Mouse (Mus musculus): ENCODE data around the gene Bag6. TPM values are rescaled to one million over a fixed set of nuclear protein-coding genes. Genes with fewer than 3 reads are reported as not detected.
A peak's percentile ranks its signal among the peaks of the same experiment; 100 is the strongest.

Bag6 gene
- total and polyA plus RNA-seq, 2 experiments from 2014 or later: 55.8 to 320 TPM

DNA sequence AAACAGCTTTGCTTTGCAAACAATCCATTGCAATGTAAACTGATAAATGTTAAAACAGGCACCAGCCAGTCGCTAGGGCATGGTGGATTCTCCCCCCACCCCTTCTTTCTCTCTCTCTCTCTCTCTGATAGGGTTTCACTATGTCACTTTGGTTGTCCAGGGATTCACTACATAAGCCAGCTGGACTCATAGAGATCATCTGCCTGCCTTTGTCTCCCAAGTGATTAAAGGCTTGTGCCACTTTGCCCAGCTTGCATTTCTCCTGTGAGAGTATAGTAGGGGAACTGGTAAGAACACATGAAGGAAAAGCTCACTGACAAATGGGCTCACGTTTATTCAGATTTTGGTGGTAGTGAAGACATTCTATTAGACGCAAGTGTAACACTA, 2.8 kb upstream of the Bag6 start:
- Histone ChIP-seq H3K9ac (replicated peaks; ENCODE audit: low read length) (no peak overlapping the region), H3K4me3 (ENCODE audit: low read length) (no peak overlapping the region), H3K27me3 (ENCODE audit: insufficient read depth, low read length) (no peaks in the 10 kb centered on the region), H3K36me3 (ENCODE audit: insufficient read depth, low read length) (no peaks in the 10 kb centered on the region; the same call in 1 of the 2 replicates), H3K4me2 (ENCODE audit: low read depth, low read length) (no peak overlapping the region), H3K4me1 (ENCODE audit: insufficient read depth, low read length) (peaks cover 7% of the 10 kb centered on the region), H3K27ac (no peak overlapping the region), H3K9me3 (ENCODE audit: low read length) (no peaks in the 10 kb centered on the region)
- ATAC-seq: no peak
- TF ChIP-seq CTCF (IDR thresholded peaks at IDR 0.05; ENCODE audit: low read depth): no peak
- no peak for DNase-seq (ENCODE audit: low spot score)
- WGBS: 80% methylated on average over 3 of the region's 3 CpGs

- ATAC-seq (no peak), DNase-seq (ENCODE audit: low spot score) (no peak)
- H3K4me3 ChIP-seq (ENCODE audit: low read length): no peak overlapping the region
- H3K9me3 ChIP-seq (ENCODE audit: low read length): no peaks in the 10 kb centered on the region
- H3K4me2 ChIP-seq (ENCODE audit: low read depth, low read length): no peak overlapping the region
- H3K36me3 ChIP-seq (ENCODE audit: insufficient read depth, low read length): no peaks in the 10 kb centered on the region; the same call in 1 of the 2 replicates
- no peak overlapping the region for H3K9ac ChIP-seq (replicated peaks; ENCODE audit: low read length)
- H3K27me3 ChIP-seq (ENCODE audit: insufficient read depth, low read length): no peaks in the 10 kb centered on the region
- WGBS: 93% methylated on average over 7 of the region's 7 CpGs
- peaks cover 7% of the 10 kb centered on the region for H3K4me1 ChIP-seq (ENCODE audit: insufficient read depth, low read length)
- TF ChIP-seq CTCF (IDR thresholded peaks at IDR 0.05; ENCODE audit: low read depth): no peak
- H3K27ac ChIP-seq: no peak overlapping the region
Observed at GRCm38 (mm10) chr17:35133517-35133916, 1.5 kb upstream of the Bag6 start.

GRCm38 (mm10) chr17:35135591-35136320, 778 bp downstream of the Bag6 start:
- peak; percentile 80 for ATAC-seq

DNA sequence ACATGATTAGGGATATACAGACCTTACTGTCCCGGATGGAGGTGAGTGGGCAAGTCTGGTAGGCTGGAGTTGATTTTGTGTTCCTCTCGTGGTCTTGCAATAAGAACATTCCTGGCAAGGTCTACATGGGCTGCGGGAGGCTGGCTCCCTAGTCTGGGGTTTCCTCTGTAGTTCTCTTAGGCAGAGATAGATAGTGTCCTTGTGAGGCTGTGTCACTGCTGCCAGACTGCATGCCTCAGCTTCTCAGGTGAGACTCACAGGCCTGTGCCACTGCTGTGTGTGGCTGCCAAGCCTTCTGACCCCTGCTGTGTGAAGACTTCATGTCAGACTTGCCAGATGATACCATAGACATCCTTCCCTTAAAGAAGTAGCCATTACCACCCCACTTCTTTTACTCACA, 4.3 kb downstream of the Bag6 start:
- Histone ChIP-seq H3K9ac (replicated peaks; ENCODE audit: low read length) (no peak overlapping the region), H3K4me3 (ENCODE audit: low read length) (no peak overlapping the region)
- WGBS: 92% methylated on average over 3 of the region's 3 CpGs

More at GRCm38 (mm10) chr17:35135591-35136320, 778 bp downstream of the Bag6 start:
- peak overlapping the region; percentile 79 for H3K4me2 ChIP-seq (ENCODE audit: low read depth, low read length)
- H3K4me3 ChIP-seq (ENCODE audit: low read length): peak overlapping the region; percentile 71
- under 1% methylated on average over 40 of the region's 43 CpGs for WGBS
- H3K27me3 ChIP-seq (ENCODE audit: insufficient read depth, low read length): no peaks in the 10 kb centered on the region
- peak; percentile 87 for DNase-seq (ENCODE audit: low spot score)
- no peaks in the 10 kb centered on the region for H3K9me3 ChIP-seq (ENCODE audit: low read length)
- TF ChIP-seq CTCF (IDR thresholded peaks at IDR 0.05; ENCODE audit: low read depth): no peak
- peak overlapping the region; percentile 65 for H3K9ac ChIP-seq (replicated peaks; ENCODE audit: low read length)
- peaks cover 17% of the 10 kb centered on the region for H3K36me3 ChIP-seq (ENCODE audit: insufficient read depth, low read length)
- H3K4me1 ChIP-seq (ENCODE audit: insufficient read depth, low read length): peaks cover 7% of the 10 kb centered on the region
- H3K27ac ChIP-seq: peak overlapping the region; percentile 96

DNA sequence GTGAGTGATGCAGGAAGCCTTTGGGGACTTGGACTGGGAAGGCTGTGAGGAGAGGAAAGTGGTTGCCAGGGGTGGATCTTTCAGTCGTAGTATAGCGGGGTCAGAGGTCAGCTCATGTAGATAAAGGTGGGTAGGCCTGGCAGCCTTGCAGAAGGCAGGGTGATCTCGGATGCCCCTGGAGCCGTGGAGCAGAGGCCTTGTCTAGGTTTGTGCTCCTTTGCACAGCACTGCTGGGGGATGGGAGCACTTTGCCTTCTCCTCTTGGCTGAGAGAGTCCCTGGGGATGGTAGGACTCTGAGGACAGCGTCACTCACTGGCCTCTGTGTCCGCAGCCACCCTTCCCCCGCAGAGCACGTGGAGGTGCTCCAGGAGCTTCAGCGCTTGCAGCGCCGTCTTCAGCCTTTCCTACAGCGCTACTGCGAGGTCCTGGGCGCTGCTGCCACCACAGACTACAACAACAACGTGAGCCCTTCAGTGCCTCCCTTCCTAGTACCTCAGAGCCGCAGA, 5.6 kb downstream of the Bag6 start:
- 79% methylated on average over 16 of the region's 16 CpGs for WGBS
- ATAC-seq (no peak), DNase-seq (ENCODE audit: low spot score) (no peak)
- H3K36me3 ChIP-seq (ENCODE audit: insufficient read depth, low read length): peaks cover 63% of the 10 kb centered on the region
- no peaks in the 10 kb centered on the region for H3K9me3 ChIP-seq (ENCODE audit: low read length)
- no peak overlapping the region for H3K4me3 ChIP-seq (ENCODE audit: low read length)
- no peak overlapping the region for H3K4me2 ChIP-seq (ENCODE audit: low read depth, low read length)
- no peak overlapping the region for H3K27ac ChIP-seq
- H3K27me3 ChIP-seq (ENCODE audit: insufficient read depth, low read length): no peaks in the 10 kb centered on the region
- TF ChIP-seq CTCF (IDR thresholded peaks at IDR 0.05; ENCODE audit: low read depth): no peak
- peaks cover 7% of the 10 kb centered on the region for H3K4me1 ChIP-seq (ENCODE audit: insufficient read depth, low read length)
- no peak overlapping the region for H3K9ac ChIP-seq (replicated peaks; ENCODE audit: low read length)

More for the DNA sequence above, 4.3 kb downstream of the Bag6 start:
- H3K9me3 ChIP-seq (ENCODE audit: low read length): no peaks in the 10 kb centered on the region
- DNase-seq (ENCODE audit: low spot score) (no peak), ATAC-seq (no peak)
- no peak overlapping the region for H3K4me2 ChIP-seq (ENCODE audit: low read depth, low read length)
- H3K27ac ChIP-seq: no peak overlapping the region
- H3K4me1 ChIP-seq (ENCODE audit: insufficient read depth, low read length): peaks cover 7% of the 10 kb centered on the region
- H3K36me3 ChIP-seq (ENCODE audit: insufficient read depth, low read length): peaks cover 50% of the 10 kb centered on the region
- TF ChIP-seq CTCF (IDR thresholded peaks at IDR 0.05; ENCODE audit: low read depth): no peak
- H3K27me3 ChIP-seq (ENCODE audit: insufficient read depth, low read length): no peaks in the 10 kb centered on the region

GRCm38 (mm10) chr17:35141971-35142370, 7.0 kb downstream of the Bag6 start:
- no peak for TF ChIP-seq CTCF (IDR thresholded peaks at IDR 0.05; ENCODE audit: low read depth)
- DNase-seq (ENCODE audit: low spot score): no peak
- Histone ChIP-seq H3K4me1 (ENCODE audit: insufficient read depth, low read length) (peaks cover 2% of the 10 kb centered on the region; the same call in 1 of the 2 replicates), H3K36me3 (ENCODE audit: insufficient read depth, low read length) (peaks cover 77% of the 10 kb centered on the region), H3K4me3 (ENCODE audit: low read length) (no peak overlapping the region), H3K9ac (replicated peaks; ENCODE audit: low read length) (no peak overlapping the region), H3K27me3 (ENCODE audit: insufficient read depth, low read length) (no peaks in the 10 kb centered on the region), H3K27ac (no peak overlapping the region), H3K4me2 (ENCODE audit: low read depth, low read length) (no peak overlapping the region), H3K9me3 (ENCODE audit: low read length) (no peaks in the 10 kb centered on the region)
- WGBS: 84% methylated on average over 6 of the region's 6 CpGs
- no peak for ATAC-seq

- ATAC-seq (no peak), DNase-seq (ENCODE audit: low spot score) (no peak)
- no peak overlapping the region for H3K9ac ChIP-seq (replicated peaks; ENCODE audit: low read length)
- H3K4me2 ChIP-seq (ENCODE audit: low read depth, low read length): no peak overlapping the region
- no peaks in the 10 kb centered on the region for H3K9me3 ChIP-seq (ENCODE audit: low read length)
- no peak for TF ChIP-seq CTCF (IDR thresholded peaks at IDR 0.05; ENCODE audit: low read depth)
- H3K4me3 ChIP-seq (ENCODE audit: low read length): no peak overlapping the region
- 85% methylated on average over 5 of the region's 5 CpGs for WGBS
- no peaks in the 10 kb centered on the region for H3K27me3 ChIP-seq (ENCODE audit: insufficient read depth, low read length)
- H3K27ac ChIP-seq: peak overlapping the region; percentile 32; the same call in 1 of the 2 replicates
- H3K4me1 ChIP-seq (ENCODE audit: insufficient read depth, low read length): no peaks in the 10 kb centered on the region
- peaks cover 83% of the 10 kb centered on the region for H3K36me3 ChIP-seq (ENCODE audit: insufficient read depth, low read length)
Observed at GRCm38 (mm10) chr17:35146139-35146538, 11.2 kb downstream of the Bag6 start.

Measured in hindbrain, postnatal 0 days (tissue).